Mouse (Mus musculus): ENCODE measurements at regions not wholly inside any gene's neighbourhood (a gene's known extent, or its start where the extent isn't known, plus 50 kb on each side); places are given as distances from the start of the nearest gene placed in this dataset.

DNA sequence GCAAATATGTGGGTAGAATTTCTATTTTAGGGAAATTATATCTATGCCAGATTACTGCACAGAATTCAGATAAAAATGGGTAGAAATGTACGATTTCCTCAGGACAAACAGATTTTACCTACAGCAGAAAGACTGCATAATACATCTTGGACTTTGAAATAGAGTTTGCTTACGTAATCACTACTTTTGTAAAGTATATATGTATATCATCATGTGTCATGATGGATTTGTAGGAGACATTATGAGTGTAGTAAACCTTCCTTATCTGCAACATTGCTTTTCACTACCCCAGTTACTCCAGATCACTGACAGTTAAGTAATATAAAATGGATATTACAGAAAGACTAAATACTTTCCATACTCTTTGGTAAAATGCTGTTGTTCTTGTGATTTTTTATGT lies 1151.2 kb upstream of the Tenm2 start:
- Histone ChIP-seq H3K36me3 (ENCODE audit: control insufficient read depth, insufficient read depth, low read length) (no peaks in the 10 kb centered on the region), H3K79me2 (replicated peaks; ENCODE audit: control insufficient read depth, insufficient read depth, low read length) (no peaks in the 10 kb centered on the region), H3K27ac (no peak overlapping the region), H3K27me3 (ENCODE audit: control insufficient read depth, insufficient read depth, low read length) (no peaks in the 10 kb centered on the region), H3K9ac (ENCODE audit: low read depth, low read length) (no peak overlapping the region), H3K4me3 (no peak overlapping the region), H3K4me1 (ENCODE audit: control insufficient read depth, insufficient read depth, low read length) (no peaks in the 10 kb centered on the region)
- no peak for TF ChIP-seq EP300 (IDR thresholded peaks at IDR 0.05; ENCODE audit: insufficient read depth, low read depth, low read length)
- TF ChIP-seq CTCF (IDR thresholded peaks at IDR 0.05): no peak
- TF ChIP-seq POLR2A (IDR thresholded peaks at IDR 0.05; ENCODE audit: insufficient read depth, low read depth, low read length): no peak
- intact Hi-C loops (cut with DNase I): no loop called here
- no peak for DNase-seq
- WGBS: 49% methylated on average over 2 of the region's 2 CpGs

DNA sequence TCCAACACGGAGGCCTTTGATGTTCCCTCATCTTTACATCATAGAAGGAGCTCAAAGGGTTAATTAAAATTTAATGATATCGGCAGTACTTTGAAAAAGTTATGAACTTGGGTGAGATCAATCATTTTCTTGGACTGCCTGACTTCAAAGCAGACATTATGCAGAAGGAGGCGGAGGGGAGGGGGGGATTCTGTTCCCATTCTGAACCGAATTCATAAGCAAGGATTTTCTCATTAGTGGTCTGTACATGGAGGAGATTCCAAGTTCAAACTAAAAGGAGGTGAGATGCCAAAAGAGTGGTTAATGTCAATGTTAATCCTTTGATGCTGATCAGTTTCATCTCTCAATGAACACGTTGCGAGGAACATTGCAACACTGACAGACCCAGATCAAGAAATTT lies 1110.7 kb upstream of the Tenm2 start:
- DNase-seq: no peak
- intact Hi-C loops (cut with DNase I): no loop called here
- 78% methylated on average over 6 of the region's 6 CpGs for WGBS

DNA sequence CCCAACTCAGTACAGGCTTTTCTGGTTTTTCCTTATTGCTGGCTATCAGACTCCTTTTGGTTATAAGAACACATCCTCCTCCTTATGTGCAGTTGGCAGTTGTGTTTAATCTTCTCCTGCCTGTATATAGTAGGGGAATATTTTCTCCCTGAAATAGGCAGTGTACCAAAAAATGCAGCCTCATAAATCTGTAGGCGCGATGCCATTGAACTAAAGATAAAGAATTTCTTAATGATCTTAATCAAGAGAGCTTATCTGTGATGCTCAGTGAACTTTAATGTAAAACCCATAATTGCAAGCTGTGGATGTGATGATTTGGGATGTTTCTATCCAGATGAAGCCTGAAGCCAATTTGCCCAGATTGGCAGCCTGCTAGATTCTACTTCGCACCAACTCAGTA lies 1099.6 kb upstream of the Tenm2 start:
- no peaks in the 10 kb centered on the region for H3K36me3 ChIP-seq (ENCODE audit: control insufficient read depth, insufficient read depth, low read length)
- H3K4me3 ChIP-seq: no peak overlapping the region
- DNase-seq: no peak
- no peaks in the 10 kb centered on the region for H3K27me3 ChIP-seq (ENCODE audit: control insufficient read depth, insufficient read depth, low read length)
- H3K9ac ChIP-seq (ENCODE audit: low read depth, low read length): no peak overlapping the region
- H3K79me2 ChIP-seq (replicated peaks; ENCODE audit: control insufficient read depth, insufficient read depth, low read length): no peaks in the 10 kb centered on the region
- no peak overlapping the region for H3K27ac ChIP-seq
- WGBS: 89% methylated on average over 3 of the region's 3 CpGs
- TF ChIP-seq EP300 (IDR thresholded peaks at IDR 0.05; ENCODE audit: insufficient read depth, low read depth, low read length) (no peak), POLR2A (IDR thresholded peaks at IDR 0.05; ENCODE audit: insufficient read depth, low read depth, low read length) (no peak), CTCF (IDR thresholded peaks at IDR 0.05) (no peak)
- H3K4me1 ChIP-seq (ENCODE audit: control insufficient read depth, insufficient read depth, low read length): no peaks in the 10 kb centered on the region
- intact Hi-C loops (cut with DNase I): no loop called here

More for the DNA sequence above, 1110.7 kb upstream of the Tenm2 start:
- no peak overlapping the region for H3K4me3 ChIP-seq
- H3K27ac ChIP-seq: no peak overlapping the region
- no peaks in the 10 kb centered on the region for H3K4me1 ChIP-seq (ENCODE audit: control insufficient read depth, insufficient read depth, low read length)
- H3K9ac ChIP-seq (ENCODE audit: low read depth, low read length): no peak overlapping the region
- TF ChIP-seq CTCF (IDR thresholded peaks at IDR 0.05) (no peak), EP300 (IDR thresholded peaks at IDR 0.05; ENCODE audit: insufficient read depth, low read depth, low read length) (no peak), POLR2A (IDR thresholded peaks at IDR 0.05; ENCODE audit: insufficient read depth, low read depth, low read length) (no peak)
- H3K79me2 ChIP-seq (replicated peaks; ENCODE audit: control insufficient read depth, insufficient read depth, low read length): no peaks in the 10 kb centered on the region
- no peaks in the 10 kb centered on the region for H3K36me3 ChIP-seq (ENCODE audit: control insufficient read depth, insufficient read depth, low read length)
- no peaks in the 10 kb centered on the region for H3K27me3 ChIP-seq (ENCODE audit: control insufficient read depth, insufficient read depth, low read length)

DNA sequence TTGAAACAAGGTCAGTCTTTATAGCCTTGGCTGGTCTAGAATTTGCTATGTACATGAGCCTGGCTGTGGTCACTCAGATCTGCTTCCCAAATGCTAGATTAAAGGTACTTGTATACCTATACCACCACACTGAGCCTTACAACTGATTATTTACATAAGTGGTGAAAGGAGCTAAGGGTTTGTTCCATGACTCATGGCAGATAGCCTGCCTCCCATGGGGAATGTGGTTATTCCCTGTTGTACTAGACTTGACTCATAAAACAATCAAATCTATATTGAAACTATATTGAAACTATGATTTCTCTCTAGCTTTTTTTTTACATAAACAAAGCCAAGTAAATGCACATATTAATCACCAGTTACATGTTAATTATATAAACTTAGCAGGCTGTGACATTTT lies 1061.9 kb upstream of the Tenm2 start:
- Histone ChIP-seq H3K79me2 (replicated peaks; ENCODE audit: control insufficient read depth, insufficient read depth, low read length) (no peaks in the 10 kb centered on the region), H3K9ac (ENCODE audit: low read depth, low read length) (no peak overlapping the region), H3K27me3 (ENCODE audit: control insufficient read depth, insufficient read depth, low read length) (no peaks in the 10 kb centered on the region), H3K36me3 (ENCODE audit: control insufficient read depth, insufficient read depth, low read length) (no peaks in the 10 kb centered on the region), H3K4me3 (no peak overlapping the region), H3K27ac (no peak overlapping the region), H3K4me1 (ENCODE audit: control insufficient read depth, insufficient read depth, low read length) (no peaks in the 10 kb centered on the region)
- intact Hi-C loops (cut with DNase I): no loop called here
- no peak for DNase-seq
- TF ChIP-seq POLR2A (IDR thresholded peaks at IDR 0.05; ENCODE audit: insufficient read depth, low read depth, low read length) (no peak), EP300 (IDR thresholded peaks at IDR 0.05; ENCODE audit: insufficient read depth, low read depth, low read length) (no peak), CTCF (IDR thresholded peaks at IDR 0.05) (no peak)

DNA sequence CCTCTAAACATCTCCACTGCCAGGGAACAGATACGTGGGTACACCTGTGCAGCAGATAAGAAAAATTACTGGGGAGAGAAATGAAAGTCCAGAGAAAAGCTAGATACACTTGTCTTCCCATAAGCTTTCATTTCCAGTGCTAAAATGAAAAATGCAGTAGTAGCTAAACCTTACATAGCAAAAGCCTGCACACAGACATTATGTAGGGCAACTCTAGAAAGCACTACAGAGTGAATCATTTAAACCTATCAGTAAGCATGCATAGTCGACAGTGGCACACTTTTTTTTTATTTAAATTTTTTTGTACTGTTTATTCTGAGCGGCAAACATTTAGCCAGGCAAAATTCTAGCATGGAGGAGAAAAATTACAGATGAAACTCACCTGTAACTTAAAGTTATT lies 1055.5 kb upstream of the Tenm2 start:
- 62% methylated on average over 3 of the region's 3 CpGs for WGBS
- no peaks in the 10 kb centered on the region for H3K79me2 ChIP-seq (replicated peaks; ENCODE audit: control insufficient read depth, insufficient read depth, low read length)
- H3K27me3 ChIP-seq (ENCODE audit: control insufficient read depth, insufficient read depth, low read length): no peaks in the 10 kb centered on the region
- no peak overlapping the region for H3K4me3 ChIP-seq
- no peak overlapping the region for H3K27ac ChIP-seq
- H3K36me3 ChIP-seq (ENCODE audit: control insufficient read depth, insufficient read depth, low read length): no peaks in the 10 kb centered on the region
- no peak for DNase-seq
- H3K4me1 ChIP-seq (ENCODE audit: control insufficient read depth, insufficient read depth, low read length): no peaks in the 10 kb centered on the region
- no peak overlapping the region for H3K9ac ChIP-seq (ENCODE audit: low read depth, low read length)
- TF ChIP-seq POLR2A (IDR thresholded peaks at IDR 0.05; ENCODE audit: insufficient read depth, low read depth, low read length) (no peak), CTCF (IDR thresholded peaks at IDR 0.05) (no peak), EP300 (IDR thresholded peaks at IDR 0.05; ENCODE audit: insufficient read depth, low read depth, low read length) (no peak)
- intact Hi-C loops (cut with DNase I): no loop called here

DNA sequence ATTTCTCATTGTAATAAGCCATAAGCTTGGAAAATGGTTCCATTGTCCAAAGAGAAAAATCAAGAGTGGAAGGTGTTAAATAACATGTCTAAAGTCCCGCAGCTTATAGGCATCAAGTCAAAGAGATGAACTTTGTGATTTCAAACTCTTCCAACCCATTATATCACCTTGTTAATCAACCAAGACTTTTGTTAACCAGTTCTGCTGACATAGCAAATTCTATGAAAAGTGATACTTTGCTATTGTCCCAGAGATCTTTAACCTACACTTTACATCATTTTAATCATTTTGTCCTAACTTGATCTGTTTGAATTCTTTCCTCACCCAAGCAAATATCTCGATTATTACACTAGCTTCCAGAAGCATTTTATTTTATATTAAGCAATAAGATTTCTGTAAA lies 1045.2 kb upstream of the Tenm2 start:
- DNase-seq: no peak
- Histone ChIP-seq H3K27me3 (ENCODE audit: control insufficient read depth, insufficient read depth, low read length) (no peaks in the 10 kb centered on the region), H3K36me3 (ENCODE audit: control insufficient read depth, insufficient read depth, low read length) (no peaks in the 10 kb centered on the region), H3K4me3 (no peak overlapping the region), H3K79me2 (replicated peaks; ENCODE audit: control insufficient read depth, insufficient read depth, low read length) (no peaks in the 10 kb centered on the region), H3K27ac (no peak overlapping the region), H3K4me1 (ENCODE audit: control insufficient read depth, insufficient read depth, low read length) (no peaks in the 10 kb centered on the region), H3K9ac (ENCODE audit: low read depth, low read length) (no peak overlapping the region)
- 72% methylated on average over 2 of the region's 2 CpGs for WGBS
- intact Hi-C loops (cut with DNase I): no loop called here
- TF ChIP-seq CTCF (IDR thresholded peaks at IDR 0.05) (no peak), POLR2A (IDR thresholded peaks at IDR 0.05; ENCODE audit: insufficient read depth, low read depth, low read length) (no peak), EP300 (IDR thresholded peaks at IDR 0.05; ENCODE audit: insufficient read depth, low read depth, low read length) (no peak)
